Mouse (Mus musculus): ENCODE data around the gene Rasgrp4. TPM values are rescaled to one million over a fixed set of nuclear protein-coding genes. Genes with fewer than 3 reads are reported as not detected.

Gene Rasgrp4
- polyA plus RNA-seq (2016; fragmentation: Nextera tagmentation; extraction: Ambion mirVana) = 0.66 and 0.73 TPM in 2 replicates

- peak; percentile 65 for DNase-seq (ENCODE audit: low spot score)
- Histone ChIP-seq H3K36me3 (replicated peaks) (no peaks in the 10 kb centered on the region), H3K9me3 (no peaks in the 10 kb centered on the region), H3K4me3 (peak within 1 kb of the TSS; percentile 57), H3K27ac (replicated peaks) (peak within 1 kb of the TSS; percentile 16; the same call in 1 of the 2 replicates), H3K4me1 (peaks cover 24% of the 10 kb centered on the region), H3K27me3 (replicated peaks; ENCODE audit: low read depth, poor library complexity, severe bottlenecking) (peaks cover 24% of the 10 kb centered on the region; the same call in 1 of the 2 replicates)
- WGBS = under 1% methylated on average over 18 of the region's 20 CpGs
Measured at GRCm38 (mm10) chr7:29134693-29135386, at the start of gene Rasgrp4. Gene Rasgrp4 (plus strand): TSS chr7:29134851.

GRCm38 (mm10) chr7:29085981-29086380, 48.7 kb upstream of the Rasgrp4 start:
- H3K36me3 ChIP-seq (replicated peaks) = peaks cover 9% of the 10 kb centered on the region
- 87% methylated on average over 30 of the region's 30 CpGs for WGBS
- H3K27ac ChIP-seq (replicated peaks) = no peak overlapping the region
- H3K9me3 ChIP-seq = no peaks in the 10 kb centered on the region
- no peak for DNase-seq (ENCODE audit: low spot score)
- H3K4me1 ChIP-seq = 0 out of 2 replicates have a peak, but pooled peaks cover 7% of the 10 kb centered on the region
- H3K27me3 ChIP-seq (replicated peaks; ENCODE audit: low read depth, poor library complexity, severe bottlenecking) = 0 out of 2 replicates have a peak, but pooled peaks cover 4% of the 10 kb centered on the region
- no peak overlapping the region for H3K4me3 ChIP-seq

GRCm38 (mm10) chr7:29086902-29087301, 47.7 kb upstream of the Rasgrp4 start:
- Histone ChIP-seq H3K27ac (replicated peaks) (no peak overlapping the region), H3K9me3 (no peaks in the 10 kb centered on the region), H3K27me3 (replicated peaks; ENCODE audit: low read depth, poor library complexity, severe bottlenecking) (0 out of 2 replicates have a peak, but pooled peaks cover 4% of the 10 kb centered on the region), H3K36me3 (replicated peaks) (peaks cover 9% of the 10 kb centered on the region), H3K4me3 (no peak overlapping the region), H3K4me1 (0 out of 2 replicates have a peak, but pooled peaks cover 7% of the 10 kb centered on the region)
- 88% methylated on average over 10 of the region's 10 CpGs for WGBS
- no peak for DNase-seq (ENCODE audit: low spot score)

- Histone ChIP-seq H3K4me3 (no peak overlapping the region), H3K4me1 (0 out of 2 replicates have a peak, but pooled peaks cover 7% of the 10 kb centered on the region), H3K36me3 (replicated peaks) (peaks cover 7% of the 10 kb centered on the region), H3K27me3 (replicated peaks; ENCODE audit: low read depth, poor library complexity, severe bottlenecking) (0 out of 2 replicates have a peak, but pooled peaks cover 4% of the 10 kb centered on the region), H3K27ac (replicated peaks) (no peak overlapping the region), H3K9me3 (no peaks in the 10 kb centered on the region)
- 80% methylated on average over 6 of the region's 6 CpGs for WGBS
- DNase-seq (ENCODE audit: low spot score) = no peak
Measured at GRCm38 (mm10) chr7:29088817-29089216, 45.8 kb upstream of the Rasgrp4 start.

- Histone ChIP-seq H3K4me3 (no peak overlapping the region), H3K27me3 (replicated peaks; ENCODE audit: low read depth, poor library complexity, severe bottlenecking) (no peaks in the 10 kb centered on the region), H3K9me3 (0 out of 2 replicates have a peak, but pooled peaks cover 3% of the 10 kb centered on the region), H3K27ac (replicated peaks) (no peak overlapping the region), H3K4me1 (peaks cover 12% of the 10 kb centered on the region; the same call in 1 of the 2 replicates), H3K36me3 (replicated peaks) (peaks cover 4% of the 10 kb centered on the region; the same call in 1 of the 2 replicates)
- 89% methylated on average over 16 of the region's 16 CpGs for WGBS
- no peak for DNase-seq (ENCODE audit: low spot score)
Measured at GRCm38 (mm10) chr7:29097131-29097530, 37.5 kb upstream of the Rasgrp4 start.

GRCm38 (mm10) chr7:29101286-29102017, 33.2 kb upstream of the Rasgrp4 start:
- peaks cover 12% of the 10 kb centered on the region; the same call in 1 of the 2 replicates for H3K4me1 ChIP-seq
- no peaks in the 10 kb centered on the region; the same call in 1 of the 2 replicates for H3K36me3 ChIP-seq (replicated peaks)
- no peak overlapping the region for H3K27ac ChIP-seq (replicated peaks)
- H3K9me3 ChIP-seq = 0 out of 2 replicates have a peak, but pooled peaks cover 3% of the 10 kb centered on the region
- no peak for DNase-seq (ENCODE audit: low spot score)
- no peak overlapping the region for H3K4me3 ChIP-seq
- 93% methylated on average over 12 of the region's 12 CpGs for WGBS
- H3K27me3 ChIP-seq (replicated peaks; ENCODE audit: low read depth, poor library complexity, severe bottlenecking) = no peaks in the 10 kb centered on the region

GRCm38 (mm10) chr7:29108992-29109955, 25.4 kb upstream of the Rasgrp4 start:
- 29% methylated on average over 38 of the region's 38 CpGs for WGBS
- Histone ChIP-seq H3K27ac (replicated peaks) (peak overlapping the region; percentile 63), H3K27me3 (replicated peaks; ENCODE audit: low read depth, poor library complexity, severe bottlenecking) (peaks cover 22% of the 10 kb centered on the region), H3K4me1 (peaks cover 15% of the 10 kb centered on the region), H3K9me3 (no peaks in the 10 kb centered on the region), H3K36me3 (replicated peaks) (no peaks in the 10 kb centered on the region; the same call in 1 of the 2 replicates), H3K4me3 (peak overlapping the region; percentile 41)
- DNase-seq (ENCODE audit: low spot score) = peak; percentile 66

GRCm38 (mm10) chr7:29118142-29118851, 16.4 kb upstream of the Rasgrp4 start:
- no peak for DNase-seq (ENCODE audit: low spot score)
- 10% methylated on average over 18 of the region's 18 CpGs for WGBS

GRCm38 (mm10) chr7:29119526-29119925, 15.1 kb upstream of the Rasgrp4 start:
- no peaks in the 10 kb centered on the region for H3K9me3 ChIP-seq
- DNase-seq (ENCODE audit: low spot score) = no peak
- 47% methylated on average over 1 of the region's 1 CpGs for WGBS
- H3K27ac ChIP-seq (replicated peaks) = no peak overlapping the region
- H3K4me1 ChIP-seq = peaks cover 29% of the 10 kb centered on the region
- no peak overlapping the region for H3K4me3 ChIP-seq
- H3K27me3 ChIP-seq (replicated peaks; ENCODE audit: low read depth, poor library complexity, severe bottlenecking) = peaks cover 19% of the 10 kb centered on the region; the same call in 1 of the 2 replicates
- H3K36me3 ChIP-seq (replicated peaks) = no peaks in the 10 kb centered on the region

More at GRCm38 (mm10) chr7:29118142-29118851, 16.4 kb upstream of the Rasgrp4 start:
- Histone ChIP-seq H3K9me3 (no peaks in the 10 kb centered on the region), H3K4me1 (peaks cover 23% of the 10 kb centered on the region), H3K27me3 (replicated peaks; ENCODE audit: low read depth, poor library complexity, severe bottlenecking) (peaks cover 11% of the 10 kb centered on the region; the same call in 1 of the 2 replicates), H3K4me3 (no peak overlapping the region), H3K27ac (replicated peaks) (no peak overlapping the region), H3K36me3 (replicated peaks) (no peaks in the 10 kb centered on the region)

- 93% methylated on average over 9 of the region's 9 CpGs for WGBS
- H3K9me3 ChIP-seq = no peaks in the 10 kb centered on the region
- H3K4me1 ChIP-seq = peaks cover 36% of the 10 kb centered on the region
- DNase-seq (ENCODE audit: low spot score) = no peak
- H3K27me3 ChIP-seq (replicated peaks; ENCODE audit: low read depth, poor library complexity, severe bottlenecking) = peaks cover 23% of the 10 kb centered on the region; the same call in 1 of the 2 replicates
- H3K36me3 ChIP-seq (replicated peaks) = no peaks in the 10 kb centered on the region
- no peak overlapping the region for H3K4me3 ChIP-seq
- no peak overlapping the region for H3K27ac ChIP-seq (replicated peaks)
Measured at GRCm38 (mm10) chr7:29122821-29123220, 11.8 kb upstream of the Rasgrp4 start.
